Mouse (Mus musculus) limb, embryonic 11.5 days (tissue): ENCODE data around the gene Lsm2. TPM values are rescaled to one million over a fixed set of nuclear protein-coding genes. Genes with fewer than 3 reads are reported as not detected.
A peak's percentile ranks its signal among the peaks of the same experiment; 100 is the strongest.

Experiments used
- ATAC-seq: fragments of 200-750 bp; cut with Nextera tagmentation; 2 replicates; pipeline ENCODE4 v1.8.0; 2017; ENCODE audit warnings: low read depth; ENCODE audit not compliant: insufficient number of reproducible peaks, low FRiP score, low TSS enrichment
- DNase-seq: peaks from one replicate; pipeline ENCODE4 v3.0.0-alpha.2; 2015; ENCODE audit warnings: low spot score
- H3K27ac ChIP-seq: fragments of 300-500 bp; sonication (generic); replicated peaks from 2 replicates; pipeline ENCODE4 v1.5.1; 2014; ENCODE audit warnings: low read depth, mild to moderate bottlenecking, low read length
- H3K27me3 ChIP-seq: fragments of 300-500 bp; sonication (generic); 2 replicates; pipeline ENCODE4 v1.6.1; 2014; ENCODE audit warnings: mild to moderate bottlenecking, low read length, mixed read lengths; ENCODE audit not compliant: control insufficient read depth, insufficient read depth
- H3K36me3 ChIP-seq: fragments of 300-500 bp; sonication (generic); 2 replicates; pipeline ENCODE4 v1.6.1; 2014; ENCODE audit warnings: mild to moderate bottlenecking, low read length, moderate library complexity, mixed read lengths; ENCODE audit not compliant: control insufficient read depth, insufficient read depth
- H3K4me1 ChIP-seq: fragments of 300-500 bp; sonication (generic); 2 replicates; pipeline ENCODE4 v1.6.1; 2014; ENCODE audit warnings: low read length, mixed read lengths; ENCODE audit not compliant: control insufficient read depth, insufficient read depth
- H3K4me2 ChIP-seq: fragments of 300-500 bp; sonication (generic); 2 replicates; pipeline ENCODE4 v1.6.1; 2014; ENCODE audit warnings: low read depth, mild to moderate bottlenecking, moderate library complexity; ENCODE audit not compliant: severe bottlenecking
- H3K4me3 ChIP-seq: fragments of 300-500 bp; sonication (generic); 2 replicates; pipeline ENCODE4 v1.5.1; 2014; ENCODE audit warnings: low read depth, low read length
- H3K9ac ChIP-seq: fragments of 300-500 bp; sonication (generic); 2 replicates; pipeline ENCODE4 v1.6.1; 2014; ENCODE audit warnings: mild to moderate bottlenecking, low read length
- H3K9me3 ChIP-seq: fragments of 300-500 bp; sonication (generic); 2 replicates; pipeline ENCODE4 v1.6.1; 2016; ENCODE audit warnings: low read length; ENCODE audit not compliant: control insufficient read depth
- WGBS: fragments of 180-500 bp; shearing (Covaris S2); extraction: QIAGEN DNeasy Blood & Tissue Kit; methylation state at CpG from one replicate; pipeline ENCODE4 v1.1.7; 2014; 5-methylcytosine and 5-hydroxymethylcytosine counted together
- polyA plus RNA-seq: library from polyadenylated mRNA; unstranded; fragments of >200 nt; fragmentation: Nextera tagmentation; extraction: Ambion mirVana; gene quantifications from 2 replicates; pipeline ENCODE4 v1.2.1, GENCODE M21; 2014

Gene Lsm2
- polyA plus RNA-seq, 1 experiment from 2014 or later, result 266 TPM

DNA sequence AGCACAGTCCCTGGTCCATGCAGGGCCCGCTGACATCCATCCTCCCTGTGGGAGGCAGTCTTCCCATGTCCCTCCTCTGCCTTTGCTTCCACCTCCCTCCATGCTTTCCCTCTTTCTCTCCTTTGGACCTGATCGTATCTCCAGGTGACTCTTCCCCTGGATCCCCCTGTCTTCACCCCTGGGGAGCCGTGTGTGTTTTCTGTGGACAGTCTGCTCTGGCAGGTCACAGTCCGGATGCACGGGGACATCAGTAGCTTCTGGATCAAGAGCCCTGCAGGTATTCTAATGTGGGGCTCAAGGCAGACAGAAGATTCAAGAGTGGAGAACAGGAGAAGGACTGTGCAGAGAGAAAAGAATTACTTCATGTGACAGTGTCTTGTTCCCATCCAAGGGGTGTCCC lies 41.6 kb downstream of the Lsm2 start:
- ATAC-seq, result no peak
- 81% methylated on average over 5 of the region's 5 CpGs for WGBS
- Histone ChIP-seq H3K27me3 (no peaks in the 10 kb centered on the region), H3K9me3 (no peaks in the 10 kb centered on the region), H3K9ac (no peak overlapping the region), H3K27ac (no peak overlapping the region), H3K4me1 (peaks cover 6% of the 10 kb centered on the region), H3K4me3 (no peak overlapping the region), H3K4me2 (no peak overlapping the region), H3K36me3 (no peaks in the 10 kb centered on the region)
- DNase-seq, result no peak

DNA sequence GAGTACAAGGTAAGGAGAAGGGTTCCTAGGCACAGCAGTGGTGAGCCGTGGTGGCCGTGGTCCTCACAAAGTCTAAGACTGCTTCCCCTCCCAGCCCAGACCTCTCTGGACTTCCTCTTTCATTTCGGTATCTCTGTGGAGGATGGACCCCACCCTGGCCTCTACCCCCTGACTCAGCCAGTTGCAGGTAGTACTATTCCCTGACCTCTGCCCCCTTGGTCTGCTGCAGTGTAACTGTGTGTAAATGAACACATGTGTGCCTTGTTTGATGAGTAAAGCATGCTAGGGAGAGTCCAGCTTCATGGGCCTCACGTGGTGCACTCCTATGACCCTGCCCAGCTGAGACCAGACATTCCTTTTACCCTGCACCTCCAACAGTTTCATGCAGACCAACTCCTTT lies 42.1 kb downstream of the Lsm2 start:
- DNase-seq, result no peak
- H3K27ac ChIP-seq, result no peak overlapping the region

DNA sequence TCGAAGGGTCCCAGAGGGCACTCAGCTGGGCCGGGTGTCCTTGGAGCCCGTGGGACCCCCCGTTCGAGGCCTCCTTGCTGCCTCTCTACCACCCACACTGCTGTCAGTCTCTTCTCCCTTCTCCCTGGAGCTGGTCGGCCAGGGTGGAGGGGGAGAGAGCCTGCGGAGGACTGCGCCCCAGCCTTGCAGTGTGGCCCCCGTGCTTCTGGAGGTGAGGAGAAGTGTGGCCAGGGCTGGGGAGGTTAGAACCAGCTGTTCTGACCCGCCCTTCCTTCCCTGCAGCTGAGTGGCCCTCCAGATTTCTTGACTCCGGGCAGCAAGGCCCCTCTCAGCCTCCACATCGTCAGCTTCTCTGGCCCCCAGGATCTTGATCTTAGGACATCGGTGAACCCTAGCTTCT lies 42.6 kb downstream of the Lsm2 start:
- no peak overlapping the region for H3K4me2 ChIP-seq
- DNase-seq (no peak), ATAC-seq (no peak)
- no peak overlapping the region for H3K9ac ChIP-seq
- H3K9me3 ChIP-seq, result no peaks in the 10 kb centered on the region
- peaks cover 6% of the 10 kb centered on the region for H3K4me1 ChIP-seq
- H3K27ac ChIP-seq, result no peak overlapping the region
- H3K4me3 ChIP-seq, result no peak overlapping the region
- H3K27me3 ChIP-seq, result no peaks in the 10 kb centered on the region
- no peaks in the 10 kb centered on the region for H3K36me3 ChIP-seq
- 67% methylated on average over 13 of the region's 13 CpGs for WGBS

More for the DNA sequence above, 42.1 kb downstream of the Lsm2 start:
- H3K9ac ChIP-seq, result no peak overlapping the region
- no peaks in the 10 kb centered on the region for H3K36me3 ChIP-seq
- no peak for ATAC-seq
- WGBS, result 70% methylated on average over 4 of the region's 4 CpGs
- no peaks in the 10 kb centered on the region for H3K9me3 ChIP-seq
- no peak overlapping the region for H3K4me3 ChIP-seq
- no peaks in the 10 kb centered on the region for H3K27me3 ChIP-seq
- peaks cover 6% of the 10 kb centered on the region for H3K4me1 ChIP-seq
- H3K4me2 ChIP-seq, result no peak overlapping the region

DNA sequence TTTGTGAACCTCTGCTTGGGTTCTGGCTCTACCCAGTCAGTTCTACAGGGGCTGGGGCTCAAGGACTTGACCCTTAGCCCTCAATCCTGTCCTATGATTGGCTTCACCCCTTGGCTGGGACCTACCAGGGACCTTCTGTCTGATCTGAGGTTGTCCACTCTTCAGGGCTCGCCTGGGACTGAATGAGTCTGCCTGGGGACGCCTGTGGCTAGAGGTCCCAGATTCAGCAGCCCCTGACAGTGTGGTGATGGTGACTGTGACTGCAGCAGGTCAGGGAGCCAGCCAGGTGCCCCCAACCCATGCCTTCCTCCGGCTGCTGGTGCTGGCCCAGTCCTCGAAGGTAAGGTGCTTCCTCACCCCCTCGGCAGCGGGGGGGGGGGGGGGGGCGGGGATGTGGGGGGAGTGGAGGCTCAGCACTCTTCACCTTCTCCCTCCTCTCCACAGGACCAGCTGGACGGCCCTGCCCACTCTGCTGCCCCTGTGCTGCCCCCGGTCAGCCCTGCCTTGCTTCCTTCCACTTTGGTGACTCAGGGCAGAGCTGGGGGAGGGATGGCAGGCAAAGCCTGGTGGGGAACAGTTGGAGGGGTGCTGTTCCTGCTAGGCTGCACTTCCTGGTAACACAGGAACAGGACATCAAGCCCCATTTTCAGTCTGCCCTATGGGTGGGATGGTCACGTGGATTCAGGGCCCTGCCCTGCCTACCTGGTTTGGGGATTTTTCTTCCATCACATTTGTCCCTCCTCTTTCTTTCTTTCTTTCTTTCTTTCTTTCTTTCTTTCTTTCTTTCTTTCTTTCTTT lies 43.2 kb downstream of the Lsm2 start:
- Histone ChIP-seq H3K9ac (no peak overlapping the region), H3K4me3 (no peak overlapping the region), H3K9me3 (no peaks in the 10 kb centered on the region), H3K4me2 (no peak overlapping the region), H3K4me1 (peaks cover 10% of the 10 kb centered on the region), H3K27me3 (no peaks in the 10 kb centered on the region), H3K36me3 (no peaks in the 10 kb centered on the region), H3K27ac (no peak overlapping the region)
- ATAC-seq, result no peak
- no peak for DNase-seq
- WGBS, result 68% methylated on average over 6 of the region's 10 CpGs

DNA sequence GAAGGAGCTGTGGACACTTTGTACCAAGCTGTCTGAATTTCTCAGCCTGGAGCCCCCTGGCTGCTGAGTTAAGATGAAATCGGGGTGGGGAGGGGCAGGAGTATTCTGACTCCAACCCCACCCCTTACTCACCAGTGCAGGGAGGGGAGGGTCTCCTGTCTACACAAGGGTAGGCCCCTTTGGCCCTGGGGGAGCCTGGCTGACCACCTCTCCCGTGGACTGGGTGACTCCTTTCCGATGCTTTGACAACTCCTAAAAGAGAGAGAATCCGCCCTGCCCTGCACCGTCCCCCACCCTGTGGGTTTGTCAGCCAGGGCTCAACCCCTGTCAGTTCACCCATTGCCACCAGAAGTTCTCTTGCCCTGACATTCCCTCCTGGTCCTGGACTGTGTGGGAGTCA lies 44.5 kb downstream of the Lsm2 start:
- Histone ChIP-seq H3K27ac (no peak overlapping the region), H3K9ac (no peak overlapping the region; the same call in 1 of the 2 replicates), H3K9me3 (no peaks in the 10 kb centered on the region), H3K36me3 (no peaks in the 10 kb centered on the region), H3K4me2 (no peak overlapping the region), H3K4me3 (no peak overlapping the region), H3K4me1 (peaks cover 10% of the 10 kb centered on the region), H3K27me3 (no peaks in the 10 kb centered on the region)
- DNase-seq (no peak), ATAC-seq (no peak)
- WGBS, result 84% methylated on average over 5 of the region's 5 CpGs

DNA sequence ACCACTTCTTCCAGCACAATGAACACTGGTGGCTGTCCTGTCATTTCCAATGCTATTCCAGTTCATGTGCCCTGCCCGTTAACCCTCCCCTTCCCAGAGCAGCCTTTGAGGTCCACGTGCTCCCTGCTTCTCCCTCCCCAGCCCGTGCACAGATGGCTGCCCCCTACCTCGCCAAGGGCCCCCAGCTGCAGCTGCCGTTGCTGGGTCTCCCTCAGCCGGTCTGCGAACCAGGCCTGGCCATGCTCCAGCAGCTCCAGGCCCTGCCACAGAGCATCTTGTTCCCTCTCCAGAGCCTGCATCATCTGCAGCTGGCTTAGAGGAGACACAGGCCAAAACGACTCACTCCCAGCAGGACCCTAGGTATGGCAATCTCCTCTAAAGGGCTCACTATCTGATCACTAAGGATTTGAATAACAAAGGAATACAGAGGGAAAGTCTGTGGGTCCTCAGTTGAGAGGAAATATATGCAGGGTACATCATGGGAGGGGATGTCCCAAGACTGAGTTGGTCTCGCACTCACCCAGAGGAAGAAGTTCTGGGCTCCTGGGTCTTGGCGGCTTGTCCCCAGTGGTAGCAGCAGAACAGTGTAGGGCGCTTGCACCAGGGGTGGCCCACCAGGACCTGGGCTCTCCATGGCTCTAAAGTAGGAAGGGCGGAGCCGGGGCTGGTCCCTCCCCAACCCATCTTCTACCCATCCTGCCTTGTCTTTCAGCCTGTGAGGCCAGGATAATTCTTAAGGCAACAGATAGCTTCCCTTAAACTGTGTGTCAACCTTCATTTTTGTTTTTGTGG lies 45.8 kb downstream of the Lsm2 start, which contains the start of gene Sapcd1:
Gene Sapcd1 (minus strand): TSS at position 740 of the 792 bp plus-strand sequence.
- WGBS, result 37% methylated on average over 13 of the region's 13 CpGs
- Histone ChIP-seq H3K36me3 (no peaks in the 10 kb centered on the region), H3K9ac (peak within 1 kb of the TSS; percentile 45; the same call in 1 of the 2 replicates), H3K27ac (no peak within 1 kb of the TSS), H3K9me3 (no peaks in the 10 kb centered on the region), H3K4me2 (no peak within 1 kb of the TSS), H3K4me1 (peaks cover 8% of the 10 kb centered on the region), H3K27me3 (no peaks in the 10 kb centered on the region), H3K4me3 (no peak within 1 kb of the TSS)
- ATAC-seq, result peak; percentile 42; the same call in 1 of the 2 replicates
- DNase-seq, result peak; percentile 43

DNA sequence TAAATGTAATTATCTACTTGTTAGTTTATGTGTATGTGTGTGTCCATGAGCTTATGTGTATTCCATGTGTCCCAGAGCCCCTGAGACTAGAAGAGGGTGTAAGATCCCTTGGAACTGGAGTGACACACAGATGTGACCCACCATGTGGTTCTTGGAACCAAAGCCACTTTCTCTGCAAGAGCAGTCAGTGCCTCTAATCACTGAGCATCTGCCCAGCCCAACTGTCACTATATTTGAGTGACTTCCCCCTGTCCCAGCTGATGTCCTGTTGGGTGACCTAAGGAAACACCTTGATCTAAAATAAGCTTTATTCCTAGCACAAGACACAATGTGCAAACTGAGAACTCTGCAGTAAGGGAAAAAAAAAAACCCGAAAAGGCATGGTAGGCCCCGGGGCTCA lies 46.7 kb downstream of the Lsm2 start:
- Histone ChIP-seq H3K27ac (no peak overlapping the region), H3K4me1 (peaks cover 8% of the 10 kb centered on the region), H3K4me2 (no peak overlapping the region), H3K9me3 (no peaks in the 10 kb centered on the region), H3K27me3 (no peaks in the 10 kb centered on the region), H3K4me3 (no peak overlapping the region), H3K36me3 (no peaks in the 10 kb centered on the region), H3K9ac (no peak overlapping the region)
- WGBS, result 83% methylated on average over 2 of the region's 2 CpGs
- no peak for ATAC-seq
- no peak for DNase-seq

DNA sequence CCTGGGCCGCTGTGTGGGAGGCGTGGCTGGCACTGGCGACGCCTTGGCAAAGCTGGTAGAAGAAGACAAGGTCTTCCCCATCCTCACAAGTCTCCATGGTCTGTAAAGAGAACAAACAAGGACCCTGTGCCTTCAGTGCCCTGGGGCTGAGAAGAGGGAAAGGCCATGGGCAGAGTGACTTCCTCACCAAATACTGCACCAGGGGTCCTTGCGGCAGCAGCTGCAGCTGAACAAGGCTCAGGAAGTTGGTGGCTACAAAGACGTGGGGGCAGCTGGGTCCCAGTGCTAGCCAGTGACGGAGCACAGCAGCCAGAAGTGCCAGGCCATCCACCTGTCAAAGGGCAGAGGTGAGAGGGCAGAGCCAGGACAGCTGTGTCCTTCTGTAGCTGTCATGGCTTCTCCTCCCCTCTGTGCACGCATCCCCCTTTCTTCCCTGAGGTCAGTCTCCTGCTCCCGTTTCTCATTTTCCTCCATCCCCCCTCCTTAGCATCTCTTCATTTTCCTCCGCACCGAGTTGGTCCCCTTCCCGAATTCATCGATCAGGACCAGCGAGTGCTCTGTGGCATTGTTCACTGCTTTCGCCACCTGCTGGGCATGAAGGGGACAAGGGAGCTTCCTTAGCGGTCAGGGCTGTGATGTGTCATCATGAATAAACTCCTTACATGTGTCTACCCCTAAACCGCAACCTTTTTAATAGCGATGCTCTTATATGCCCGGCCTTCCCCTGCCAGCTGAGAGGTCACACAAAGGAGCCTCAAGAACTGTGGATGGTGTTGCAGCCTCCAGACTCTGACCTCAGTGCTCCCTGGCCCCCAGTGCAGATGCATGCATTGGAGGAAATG lies 48.2 kb downstream of the Lsm2 start:
- Histone ChIP-seq H3K27me3 (no peaks in the 10 kb centered on the region), H3K4me2 (0 out of 2 replicates have a peak overlapping the region, but pooled peaks have one; percentile 0), H3K9me3 (no peaks in the 10 kb centered on the region), H3K9ac (no peak overlapping the region), H3K4me1 (peaks cover 8% of the 10 kb centered on the region), H3K4me3 (no peak overlapping the region), H3K36me3 (no peaks in the 10 kb centered on the region), H3K27ac (no peak overlapping the region)
- ATAC-seq (no peak), DNase-seq (no peak)
- 35% methylated on average over 19 of the region's 19 CpGs for WGBS
